Mouse (Mus musculus) embryonic fibroblast, embryonic 13.5 days (primary cell): ENCODE results near the gene Mcl1. TPM values are rescaled to one million over a fixed set of nuclear protein-coding genes. Genes with fewer than 3 reads are reported as not detected.
A peak's percentile ranks its signal among the peaks of the same experiment; 100 is the strongest.
"Not testable (repeated sequence)": the region's sequence is repeated elsewhere in the genome, so short reads cannot be mapped to it uniquely, and the experiment has no call there.

Source experiments
- H3K27ac ChIP-seq: 2 replicates; pipeline ENCODE4 v1.5.1; 2012; ENCODE audit warnings: low read length, control low read depth, inconsistent platforms; ENCODE audit not compliant: insufficient read depth
- H3K4me1 ChIP-seq: 2 replicates; pipeline ENCODE4 v1.6.1; 2011; ENCODE audit warnings: low read length; ENCODE audit not compliant: control insufficient read depth, insufficient read depth
- H3K4me3 ChIP-seq: 2 replicates; pipeline ENCODE4 v1.5.1; 2011; ENCODE audit warnings: mild to moderate bottlenecking, control low read depth, low read length; ENCODE audit not compliant: insufficient read depth
- CTCF ChIP-seq: IDR thresholded peaks from 2 replicates; pipeline ENCODE4 v1.5.1; 2011; ENCODE audit warnings: mild to moderate bottlenecking, control low read depth, low read length, moderate library complexity, borderline replicate concordance; ENCODE audit not compliant: insufficient read depth
- POLR2A ChIP-seq: IDR thresholded peaks from 2 replicates; pipeline ENCODE4 v1.6.1; 2011; ENCODE audit warnings: low read depth, mild to moderate bottlenecking, control low read depth, low read length, moderate library complexity
- polyA plus RNA-seq: library from polyadenylated mRNA; stranded (reverse); fragments of >200 nt; gene quantifications from 2 replicates; pipeline ENCODE4 v1.2.4, GENCODE M21; 2011; ENCODE audit warnings: low read depth; ENCODE audit not compliant: missing spikeins, insufficient read length

Gene Mcl1
- polyA plus RNA-seq, 1 experiment: 118 TPM

DNA sequence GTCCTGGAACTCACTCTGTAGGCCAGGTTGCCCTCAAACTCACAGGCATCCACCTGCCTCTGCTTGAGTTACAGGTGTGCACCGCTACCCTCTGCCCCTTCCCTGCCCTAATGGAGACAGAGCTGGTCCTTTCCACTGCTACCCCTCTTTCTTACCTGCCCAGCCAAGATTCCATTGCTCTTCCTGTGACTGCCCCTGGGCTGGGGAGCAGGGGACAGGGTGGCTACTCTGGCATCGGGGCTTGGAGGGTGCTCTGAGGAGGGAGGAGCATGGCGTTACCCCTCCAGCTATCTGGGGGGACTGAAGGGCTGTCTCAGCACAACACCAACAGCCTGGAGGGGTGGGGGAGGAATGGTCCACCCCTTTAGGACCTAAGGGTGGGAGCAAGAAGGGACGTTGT, 26.7 kb downstream of the Mcl1 start:
- no peak overlapping the region for H3K27ac ChIP-seq
- no peak for TF ChIP-seq POLR2A
- TF ChIP-seq CTCF: no peak
- H3K4me3 ChIP-seq: no peak overlapping the region
- peaks cover 10% of the 10 kb centered on the region for H3K4me1 ChIP-seq

DNA sequence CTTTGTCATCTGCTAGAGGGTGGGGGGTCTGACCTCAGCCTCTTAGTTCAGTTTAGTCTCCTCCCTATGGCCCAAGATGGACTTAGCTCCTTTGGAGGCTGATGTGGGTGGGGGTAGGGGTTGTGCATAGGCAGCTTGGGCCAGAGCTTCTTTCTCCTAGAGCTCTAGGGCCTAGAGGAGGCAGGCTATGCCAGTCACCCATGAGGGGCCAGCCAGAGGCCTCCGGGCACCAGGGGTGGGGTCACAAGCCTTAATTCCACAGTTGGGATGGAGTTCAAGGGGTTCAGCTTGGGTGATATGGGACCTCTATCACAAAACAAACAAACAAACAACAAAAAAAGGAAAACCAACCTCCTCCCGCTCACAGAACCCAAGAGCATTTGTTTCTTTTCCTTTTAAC, 27.1 kb downstream of the Mcl1 start:
- H3K4me1 ChIP-seq: peaks cover 13% of the 10 kb centered on the region
- TF ChIP-seq CTCF (no peak), POLR2A (no peak)
- H3K27ac ChIP-seq: no peak overlapping the region
- no peak overlapping the region for H3K4me3 ChIP-seq

- H3K4me1 ChIP-seq: peaks cover 13% of the 10 kb centered on the region
- TF ChIP-seq CTCF (no peak), POLR2A (peak; percentile 18; the same call in 1 of the 2 replicates)
- H3K4me3 ChIP-seq: peak overlapping the region; percentile 65
- H3K27ac ChIP-seq: peak overlapping the region; percentile 45
These were observed 28.0 kb downstream of the Mcl1 start for GRCm38 (mm10) chr3:95686492-95687167.

DNA sequence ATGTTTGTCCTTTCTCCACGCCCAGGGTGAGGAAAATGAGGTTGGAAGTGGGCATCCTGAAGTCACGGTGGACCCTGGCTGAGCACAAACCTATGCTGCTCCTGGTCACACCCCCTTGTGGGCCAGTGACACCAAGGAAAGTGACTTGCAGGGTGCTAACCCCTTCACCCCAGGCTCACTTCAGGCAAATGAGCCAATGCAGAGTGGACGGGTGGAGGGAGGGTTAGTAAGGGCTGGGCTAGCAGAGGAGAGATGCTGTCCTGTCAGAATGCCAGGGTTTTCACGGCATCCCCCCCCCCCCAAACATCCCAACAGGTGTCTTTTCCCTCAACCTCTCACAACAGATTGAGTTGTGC, 28.6 kb downstream of the Mcl1 start:
- peak overlapping the region; percentile 95 for H3K27ac ChIP-seq
- TF ChIP-seq POLR2A (0 out of 2 replicates have a peak, but pooled peaks have one; percentile 29), CTCF (no peak)
- H3K4me3 ChIP-seq: peak overlapping the region; percentile 65
- H3K4me1 ChIP-seq: peaks cover 13% of the 10 kb centered on the region

DNA sequence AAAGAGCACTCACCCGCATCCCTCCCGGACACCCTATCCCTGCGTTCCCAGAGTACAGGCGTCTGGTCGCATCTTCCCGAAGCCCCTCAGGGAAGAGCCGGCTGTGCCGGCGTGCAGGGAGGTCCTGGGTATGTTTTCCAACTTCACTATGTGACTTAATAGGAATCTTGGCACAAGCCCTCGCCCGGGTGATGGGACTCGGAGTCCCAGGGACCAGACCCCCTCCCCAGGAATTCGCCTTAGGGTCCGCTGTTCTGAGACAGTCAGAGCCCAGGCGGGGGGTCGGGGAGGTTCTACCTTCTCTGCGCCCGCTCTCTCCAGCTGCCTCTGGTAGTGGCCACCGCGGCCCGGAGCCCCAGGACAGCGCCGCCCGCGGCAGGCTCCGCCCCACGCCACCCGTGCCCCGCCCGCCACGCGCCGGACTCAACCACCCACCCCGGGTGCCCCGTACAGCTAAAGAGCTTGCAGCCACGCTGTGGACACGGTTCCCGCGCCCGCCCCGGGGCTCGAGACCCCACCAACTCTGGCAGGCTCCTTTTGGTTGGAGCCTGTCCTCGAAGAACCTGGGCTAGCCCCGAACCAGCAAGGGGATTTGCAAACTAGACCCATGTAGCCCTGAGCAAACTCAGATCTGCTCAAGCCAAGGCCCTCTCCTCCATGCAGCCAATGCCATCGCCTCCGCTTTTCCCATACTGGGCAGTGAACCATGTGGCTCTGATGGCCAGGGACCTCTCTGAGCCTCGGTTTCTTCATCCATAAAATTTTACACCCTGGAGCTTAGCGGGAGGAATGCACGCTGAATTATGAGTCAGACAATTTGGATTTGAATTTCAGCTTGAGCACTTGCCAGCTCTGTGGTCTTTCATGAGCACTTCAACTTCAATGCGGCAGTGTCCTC, 29.2 kb downstream of the Mcl1 start, which contains the start of gene Adamtsl4:
Gene Adamtsl4, minus strand, starts transcription at position 394 of the 898 bp plus-strand sequence.
- Histone ChIP-seq H3K4me3 (peak within 1 kb of the TSS; percentile 65), H3K4me1 (peaks cover 13% of the 10 kb centered on the region), H3K27ac (peak within 1 kb of the TSS; percentile 95)
- peak; percentile 52 for TF ChIP-seq POLR2A
- TF ChIP-seq CTCF: no peak

DNA sequence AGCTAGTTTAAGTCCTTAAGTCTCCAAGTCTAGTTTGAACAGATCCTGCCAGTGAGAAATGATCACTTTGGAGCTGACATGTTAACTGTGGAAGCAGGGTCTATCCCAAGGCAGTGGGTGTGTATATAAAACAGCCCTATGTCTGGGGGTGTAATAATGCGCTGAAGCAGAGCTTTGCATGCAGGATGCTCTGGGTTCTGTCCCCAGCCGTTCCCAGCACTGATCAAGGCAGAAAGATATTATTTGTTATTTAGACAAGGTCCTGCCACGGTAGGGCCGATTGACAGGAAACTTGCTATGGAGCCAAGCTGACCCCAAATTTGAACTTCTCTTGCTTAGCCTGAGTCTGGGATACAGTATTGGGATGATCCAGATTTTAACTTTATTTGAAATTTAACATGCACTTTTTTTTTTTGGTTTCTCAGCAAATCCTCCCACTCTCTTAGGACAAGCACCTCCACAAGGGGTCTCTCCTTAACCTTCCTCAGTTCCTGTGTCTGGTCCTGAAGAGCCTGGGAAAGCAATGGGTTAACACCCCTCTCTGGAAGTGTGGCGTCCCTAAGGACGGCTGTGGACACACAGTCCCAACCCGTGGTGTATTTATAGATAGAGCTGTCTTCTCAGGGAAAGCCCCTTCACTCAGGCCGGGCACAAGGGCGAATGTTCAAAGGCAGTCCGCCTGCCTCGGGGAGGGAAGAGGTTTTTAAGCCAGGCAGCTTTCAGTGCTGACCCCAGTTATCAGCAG, 30.8 kb downstream of the Mcl1 start:
- TF ChIP-seq POLR2A (no peak), CTCF (no peak)
- Histone ChIP-seq H3K4me1 (peaks cover 19% of the 10 kb centered on the region), H3K27ac (peak overlapping the region; percentile 69), H3K4me3 (no peak overlapping the region)

DNA sequence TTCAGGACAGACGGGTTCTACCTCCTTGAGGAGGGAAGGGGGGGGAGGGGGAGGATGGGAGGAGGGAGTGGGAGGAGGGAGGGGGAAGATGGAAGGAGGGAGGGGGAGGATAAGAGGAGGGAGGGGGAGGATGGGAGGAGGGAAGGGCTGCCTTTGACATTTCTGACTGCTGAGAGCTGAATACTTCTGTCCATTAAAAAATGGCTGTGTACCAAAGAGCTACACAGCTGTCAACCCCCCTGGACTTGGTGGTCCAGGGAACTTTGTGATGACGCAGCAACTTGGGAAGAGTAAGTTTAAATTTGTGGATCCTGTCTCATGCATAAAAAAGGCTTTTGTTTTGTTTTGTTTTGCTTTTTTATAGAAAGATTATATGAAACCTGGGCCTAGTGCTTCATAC, 31.4 kb downstream of the Mcl1 start:
- H3K4me1 ChIP-seq: peaks cover 22% of the 10 kb centered on the region
- TF ChIP-seq CTCF (no peak), POLR2A (no peak)
- no peak overlapping the region for H3K4me3 ChIP-seq
- H3K27ac ChIP-seq: peak overlapping the region; percentile 69

- Histone ChIP-seq H3K4me1 (peaks cover 27% of the 10 kb centered on the region), H3K27ac (peak overlapping the region; percentile 35; the same call in 1 of the 2 replicates)
- H3K4me3 ChIP-seq: not testable (repeated sequence)
These were observed 32.0 kb downstream of the Mcl1 start for GRCm38 (mm10) chr3:95690552-95690951.

- Histone ChIP-seq H3K27ac (no peak overlapping the region), H3K4me3 (no peak overlapping the region), H3K4me1 (peaks cover 36% of the 10 kb centered on the region)
- TF ChIP-seq CTCF (no peak), POLR2A (no peak)
These were observed 34.1 kb downstream of the Mcl1 start for GRCm38 (mm10) chr3:95692677-95693076.
